Mouse (Mus musculus) right cerebral cortex, postnatal 36 days (tissue): ENCODE measurements at regions not wholly inside any gene's neighbourhood (a gene's known extent, or its start where the extent isn't known, plus 50 kb on each side); places are given as distances from the start of the nearest gene placed in this dataset.

ENCODE experiments used
- DNase-seq, 2 experiments: peaks; one replicate each; pipeline ENCODE4 v3.0.0; 2022; ENCODE audit warnings: low spot score in 2 of 2, mixed read lengths in 1 of 2

- DNase-seq, result no peak
Observed at GRCm38 (mm10) chr3:54443791-54444190, 82.9 kb downstream of the Postn start.

GRCm38 (mm10) chr3:54446889-54447288, 86.0 kb downstream of the Postn start:
- no peak for DNase-seq

- no peak for DNase-seq
Observed at GRCm38 (mm10) chr3:54457416-54457815, 96.5 kb downstream of the Postn start.

- DNase-seq, result no peak
Observed at GRCm38 (mm10) chr3:54461366-54461765, 100.5 kb downstream of the Postn start.

- DNase-seq, result no peak
Observed at GRCm38 (mm10) chr3:54466097-54466496, 105.2 kb downstream of the Postn start.

- no peak for DNase-seq
Observed at GRCm38 (mm10) chr3:54474209-54474608, 113.3 kb downstream of the Postn start.

GRCm38 (mm10) chr3:54475879-54476278, 115.0 kb downstream of the Postn start:
- DNase-seq, result no peak

- no peak for DNase-seq
Observed at GRCm38 (mm10) chr3:54477986-54478385, 117.1 kb downstream of the Postn start.

GRCm38 (mm10) chr3:54480251-54480650, 119.3 kb downstream of the Postn start:
- DNase-seq, result no peak

GRCm38 (mm10) chr3:54487346-54487745, 126.4 kb downstream of the Postn start:
- no peak for DNase-seq

- DNase-seq, result no peak
Observed at GRCm38 (mm10) chr3:54487844-54488243, 126.9 kb downstream of the Postn start.

- no peak for DNase-seq
Observed at GRCm38 (mm10) chr3:54490249-54490900, 129.5 kb downstream of the Postn start.

GRCm38 (mm10) chr3:54493567-54493966, 132.7 kb downstream of the Postn start:
- DNase-seq, result no peak

- DNase-seq, result no peak
Observed at GRCm38 (mm10) chr3:54504997-54505396, 144.1 kb downstream of the Postn start.

GRCm38 (mm10) chr3:54507575-54507974, 146.7 kb downstream of the Postn start:
- DNase-seq, result no peak

- DNase-seq, result no peak
Observed at GRCm38 (mm10) chr3:54508906-54509305, 148.0 kb downstream of the Postn start.

GRCm38 (mm10) chr3:54517251-54517650, 156.3 kb downstream of the Postn start:
- DNase-seq, result no peak

GRCm38 (mm10) chr3:54522716-54523115, 161.8 kb downstream of the Postn start:
- no peak for DNase-seq

- no peak for DNase-seq
Observed at GRCm38 (mm10) chr3:54526618-54527017, 165.7 kb downstream of the Postn start.

- no peak for DNase-seq
Observed at GRCm38 (mm10) chr3:54528292-54528691, 164.3 kb upstream of the Supt20 start.

GRCm38 (mm10) chr3:54530251-54530650, 162.4 kb upstream of the Supt20 start:
- no peak for DNase-seq

GRCm38 (mm10) chr3:54535361-54535760, 157.2 kb upstream of the Supt20 start:
- no peak for DNase-seq

- no peak for DNase-seq
Observed at GRCm38 (mm10) chr3:54538055-54538454, 154.6 kb upstream of the Supt20 start.

- DNase-seq, result no peak
Observed at GRCm38 (mm10) chr3:54540540-54541080, 152.0 kb upstream of the Supt20 start.
